Mouse (Mus musculus): ENCODE measurements around the gene Mast4.

GRCm38 (mm10) chr13:102749194-102749593 lies 585.1 kb downstream of the Mast4 start:
- TF ChIP-seq CTCF (IDR thresholded peaks at IDR 0.05; ENCODE audit: control insufficient read depth, insufficient read depth, insufficient read length) = no peak
- TF ChIP-seq MAX (IDR thresholded peaks at IDR 0.05) = no peak

Data from C2C12 (cell line).